Mouse (Mus musculus) testis, postnatal 10 days (tissue): ENCODE results near the gene Wdr93.
A peak's percentile ranks its signal among the peaks of the same experiment; 100 is the strongest.

Source experiments
- DNase-seq: peaks from one replicate; pipeline ENCODE4 v3.0.0; 2021; ENCODE audit warnings: low spot score

Gene Wdr93

DNA sequence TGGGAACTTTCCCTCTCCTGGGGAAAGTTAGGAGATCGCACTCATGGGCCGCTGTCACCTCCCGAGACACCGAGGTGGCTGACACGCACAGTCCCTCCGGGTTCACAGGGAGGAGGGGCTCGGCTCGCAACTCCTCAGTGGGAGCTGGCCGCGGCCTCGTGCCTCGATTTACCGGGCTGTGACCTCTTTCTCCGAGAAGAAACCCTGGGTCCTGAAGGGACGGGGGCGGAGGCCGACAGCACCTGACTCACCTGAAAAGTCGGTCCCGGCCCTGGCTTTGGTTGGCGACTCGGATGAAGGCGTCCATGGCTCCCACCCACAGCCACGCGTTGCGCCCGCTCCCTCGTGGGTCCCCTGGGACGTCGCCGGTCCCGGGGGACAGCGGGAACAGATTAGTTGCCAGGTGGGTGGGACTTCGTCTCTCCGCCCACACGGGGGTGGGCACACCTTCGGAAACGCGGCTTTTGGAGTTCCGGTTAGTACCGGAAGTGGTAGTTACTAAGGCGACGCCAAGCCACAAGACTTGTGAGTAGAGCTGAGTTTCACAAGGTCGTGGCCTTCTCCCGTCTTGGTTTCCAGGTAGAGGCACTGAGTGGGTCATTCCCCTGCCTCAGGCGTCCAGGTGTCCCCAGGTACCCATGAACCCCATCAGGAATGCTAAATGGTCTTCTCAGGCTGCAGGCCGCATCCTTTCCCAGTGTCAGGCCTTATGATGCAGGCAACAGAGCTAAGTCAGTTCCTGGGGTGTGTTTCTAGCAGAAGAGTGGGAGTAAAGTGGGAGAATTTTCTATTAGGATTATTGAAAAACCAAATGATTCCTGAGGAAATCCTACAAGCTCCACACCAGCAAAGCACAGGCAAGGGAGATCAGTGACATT, at the start of gene Wdr93, which contains the start of gene Pex11a:
Wdr93 (plus strand) TSS at position 505 of the 878 bp plus-strand sequence.
Pex11a (minus strand) TSS at position 473 of the 878 bp plus-strand sequence.
- peak; percentile 84 for DNase-seq

DNA sequence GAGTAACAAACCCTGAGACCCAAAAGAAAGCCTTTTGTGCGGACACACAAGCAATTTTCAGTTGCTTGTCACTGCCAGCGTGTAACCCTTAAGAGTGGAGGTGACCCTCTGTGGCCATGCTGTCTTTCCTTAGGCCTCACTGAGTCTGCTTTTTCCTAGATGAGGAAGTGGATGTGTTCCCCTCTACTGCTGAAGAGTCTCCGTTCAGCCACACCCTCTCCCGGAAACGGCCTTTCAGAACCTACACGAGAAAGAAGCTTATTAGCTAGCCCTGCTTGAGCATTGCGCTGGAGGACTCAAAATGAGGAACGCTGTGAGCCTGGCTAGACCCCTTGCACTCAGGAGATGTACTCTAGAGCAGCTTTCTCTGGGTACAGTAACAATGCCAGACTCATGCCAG, 46.5 kb upstream of the Wdr93 start:
- DNase-seq: no peak

DNA sequence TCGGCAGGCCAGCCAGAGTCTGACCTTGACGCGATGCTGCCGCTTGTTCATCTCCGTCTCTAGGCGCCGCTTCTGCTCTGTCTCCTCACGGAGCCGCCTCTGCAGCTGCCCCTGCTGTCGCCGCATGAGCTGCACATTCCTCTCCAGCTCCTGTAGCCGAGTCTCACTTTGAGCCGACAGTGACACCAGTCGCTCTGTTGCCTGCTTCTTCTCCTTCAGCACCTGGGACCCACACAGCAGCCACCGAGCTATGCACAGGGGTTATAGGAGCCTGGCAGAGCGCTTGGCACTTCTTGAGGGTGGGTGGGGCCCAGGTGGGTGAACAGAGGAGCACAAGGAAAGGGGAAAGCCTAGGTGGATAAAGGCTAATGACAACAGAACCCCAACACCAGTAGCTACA, 40.2 kb upstream of the Wdr93 start:
- DNase-seq: no peak

DNA sequence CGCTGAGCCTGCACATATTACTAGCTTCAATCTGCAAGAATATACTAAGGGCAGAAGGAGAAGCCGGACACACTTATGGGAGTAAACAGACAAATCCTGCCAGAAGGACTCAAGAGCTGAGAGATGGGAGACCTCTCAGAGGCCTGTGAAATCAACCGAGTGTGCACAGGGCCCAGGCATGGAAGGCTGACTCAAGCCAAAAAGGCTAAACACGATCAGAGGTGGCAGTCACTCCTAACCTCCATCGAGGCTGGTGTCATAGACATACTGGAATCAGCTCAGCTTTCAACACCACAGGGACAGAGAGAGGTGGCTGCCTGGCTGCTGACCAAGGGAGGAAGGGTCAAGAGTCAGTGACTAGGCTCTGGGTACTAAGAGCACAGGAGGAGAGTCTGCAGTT, 37.8 kb upstream of the Wdr93 start:
- DNase-seq: no peak

DNA sequence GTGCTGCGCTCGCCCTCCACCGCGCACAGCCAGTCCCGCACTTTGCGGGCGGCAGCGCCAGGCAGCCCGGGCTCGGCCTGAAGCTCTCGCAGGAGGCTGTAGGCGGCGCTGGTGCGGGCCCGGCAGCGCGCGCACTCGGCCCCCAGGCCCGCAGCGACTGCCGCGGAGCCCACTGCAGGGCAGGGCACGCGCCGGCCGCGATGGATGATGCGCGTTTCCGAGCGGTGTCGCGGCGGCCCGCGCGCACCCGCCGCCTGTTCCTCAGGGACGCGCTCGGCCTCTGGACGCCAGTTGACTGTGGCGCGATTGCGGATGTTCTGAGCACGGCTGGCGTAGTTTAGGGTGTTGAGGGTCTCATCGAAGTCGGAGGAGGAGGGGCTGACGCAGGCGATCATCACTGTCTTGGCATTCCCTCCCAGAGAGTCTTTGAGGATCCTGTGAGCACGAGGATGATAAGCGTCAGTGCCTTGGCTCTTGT, 32.8 kb upstream of the Wdr93 start:
- DNase-seq: no peak

DNA sequence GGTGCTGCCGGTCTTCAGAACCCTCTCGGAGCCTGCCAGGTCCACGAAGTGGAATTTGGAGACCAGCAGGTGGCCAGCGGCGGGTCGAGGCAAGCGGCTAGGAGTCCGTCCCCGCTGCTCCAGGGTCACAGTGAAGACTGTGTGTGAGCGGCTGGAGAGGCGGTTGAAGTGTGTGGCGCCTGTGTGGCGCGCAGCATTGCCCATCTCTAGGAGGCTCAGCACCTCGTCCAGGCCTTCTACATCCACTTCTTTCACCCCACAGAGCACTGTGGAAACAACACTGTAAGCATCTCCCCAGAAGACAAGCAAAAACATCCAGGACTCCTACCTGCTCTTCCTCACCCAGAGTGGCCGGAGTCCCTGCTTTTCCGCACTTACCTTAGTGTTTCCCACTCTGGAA, 32.1 kb upstream of the Wdr93 start:
- DNase-seq: no peak

DNA sequence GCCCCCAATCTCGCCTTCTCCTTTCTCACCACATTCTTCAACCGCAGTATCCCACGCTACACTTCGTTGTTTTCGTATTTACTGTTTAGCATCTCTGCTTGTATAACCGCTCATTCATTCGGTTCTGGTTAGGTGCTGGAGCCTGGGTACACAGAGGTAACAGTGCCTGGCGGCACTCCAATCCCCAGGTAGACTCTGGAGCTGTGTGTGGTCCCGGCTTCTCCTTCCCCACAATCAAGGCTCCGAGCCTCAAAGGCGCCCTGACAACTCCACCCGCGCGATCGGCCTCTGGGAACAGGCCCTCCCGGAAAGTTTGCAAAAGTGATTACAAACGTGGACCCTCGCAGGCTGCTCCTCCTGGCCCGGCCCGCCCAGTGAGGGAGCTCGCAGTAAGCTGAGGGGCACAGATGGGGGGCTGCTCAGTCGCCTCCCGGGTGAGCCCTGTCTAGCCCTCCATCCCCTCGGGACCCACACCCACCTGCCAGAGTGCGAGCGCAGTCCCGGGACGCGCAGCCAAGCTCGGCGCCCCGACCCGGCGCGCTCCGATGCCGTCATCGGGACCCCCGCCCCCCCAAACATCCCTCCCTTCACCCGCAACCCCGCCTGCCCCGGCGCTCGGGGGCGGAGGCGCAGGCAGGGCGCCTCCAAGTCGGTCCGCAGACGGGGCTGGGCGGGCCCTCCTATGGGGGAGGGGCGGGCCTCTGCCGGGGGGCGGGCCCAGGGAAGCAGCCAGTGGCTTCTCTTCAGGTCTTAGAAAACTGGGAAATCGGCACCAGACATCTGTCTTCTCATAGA, 27.6 kb upstream of the Wdr93 start, which contains the start of gene Kif7:
Kif7 (minus strand) TSS at position 534 of the 795 bp plus-strand sequence.
- DNase-seq: peak; percentile 92

DNA sequence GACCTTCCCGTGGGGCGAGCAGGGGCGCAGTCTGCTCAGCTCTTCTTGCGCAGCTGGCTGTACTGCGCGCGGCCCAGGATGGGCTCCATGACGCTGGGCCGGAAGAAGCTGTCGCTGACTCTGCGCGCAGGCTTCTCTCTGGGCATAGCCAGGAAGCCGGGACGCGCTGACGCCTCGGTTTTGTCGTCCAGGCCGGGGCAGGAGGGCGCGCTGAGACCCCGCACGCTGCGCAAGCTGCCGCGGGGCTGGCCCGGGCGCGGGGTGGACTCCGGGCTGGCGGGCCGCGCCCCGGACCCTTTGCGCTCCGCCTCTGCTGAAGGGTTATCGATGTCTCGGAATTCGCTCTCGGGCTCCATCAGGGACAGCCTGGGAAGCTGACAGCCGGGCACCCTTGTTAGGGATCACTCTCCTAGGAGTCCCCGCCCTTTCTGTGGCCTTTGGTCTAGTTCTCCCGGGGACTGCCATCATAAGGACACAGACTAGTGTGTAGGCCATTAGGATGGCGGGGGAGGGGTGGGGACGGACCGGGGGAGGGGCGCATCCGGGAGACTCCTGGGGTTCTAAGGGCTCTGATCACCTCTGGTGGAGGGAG, 21.5 kb upstream of the Wdr93 start:
- DNase-seq: peak; percentile 67

DNA sequence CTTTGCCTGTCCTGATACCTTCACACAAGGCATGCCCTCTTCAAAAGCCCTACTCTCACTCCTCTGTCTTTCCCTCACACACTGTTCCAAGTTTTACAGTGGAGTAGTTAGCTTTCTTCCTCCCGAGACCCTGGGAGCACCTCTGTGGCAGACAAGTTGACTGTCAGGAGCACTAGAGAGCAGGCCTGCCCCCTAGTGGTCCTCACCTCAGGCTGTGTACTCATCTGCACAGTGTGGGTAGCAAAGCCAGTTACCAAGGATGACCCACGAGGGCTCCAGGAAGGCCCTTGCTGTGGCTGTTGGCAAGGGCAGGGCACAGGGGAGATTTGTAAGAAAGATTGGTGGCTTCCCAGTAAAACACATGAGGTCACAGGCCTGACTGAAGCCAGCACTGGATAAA, 15.9 kb upstream of the Wdr93 start:
- DNase-seq: peak; percentile 79

DNA sequence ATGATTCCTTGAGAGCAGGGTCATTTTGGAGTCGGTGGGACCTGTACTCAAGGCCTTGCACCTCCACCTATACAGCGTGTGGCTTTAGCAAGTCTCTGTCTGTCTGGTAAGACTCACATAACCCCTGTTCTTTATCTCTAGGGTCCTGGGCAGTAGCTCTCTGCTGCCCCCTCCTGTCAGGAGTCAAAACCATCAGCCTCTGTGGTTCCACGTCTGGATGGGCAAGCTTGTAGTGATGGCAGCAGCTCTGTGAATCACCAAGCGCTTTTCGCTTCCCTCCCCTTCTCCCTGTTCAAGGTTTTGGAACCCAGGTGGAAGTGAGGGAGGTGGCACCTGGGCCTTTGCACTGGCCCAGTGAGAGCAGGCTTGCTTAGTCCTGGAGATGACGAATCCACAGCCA, 14.7 kb upstream of the Wdr93 start:
- peak; percentile 73 for DNase-seq

DNA sequence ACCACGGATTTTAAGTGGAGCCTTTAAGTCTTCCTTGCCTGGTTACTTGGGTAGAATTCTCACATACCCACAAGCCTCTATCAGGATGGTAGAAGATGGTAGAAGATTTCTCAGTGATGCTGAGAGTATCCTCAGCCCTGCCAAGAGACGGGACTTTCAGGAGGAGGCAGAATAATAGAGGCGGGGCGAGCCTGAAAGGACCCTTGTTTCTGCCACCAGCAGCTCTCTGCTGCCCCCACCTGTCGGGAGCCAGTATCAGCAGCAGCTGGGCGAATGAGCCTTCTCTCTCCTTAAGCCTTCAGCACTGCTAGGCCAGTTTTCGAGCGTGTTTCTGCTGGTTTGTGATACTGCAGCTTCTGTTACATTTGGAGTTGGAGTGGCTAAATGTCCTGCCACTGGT, 13.8 kb upstream of the Wdr93 start:
- peak; percentile 87 for DNase-seq

DNA sequence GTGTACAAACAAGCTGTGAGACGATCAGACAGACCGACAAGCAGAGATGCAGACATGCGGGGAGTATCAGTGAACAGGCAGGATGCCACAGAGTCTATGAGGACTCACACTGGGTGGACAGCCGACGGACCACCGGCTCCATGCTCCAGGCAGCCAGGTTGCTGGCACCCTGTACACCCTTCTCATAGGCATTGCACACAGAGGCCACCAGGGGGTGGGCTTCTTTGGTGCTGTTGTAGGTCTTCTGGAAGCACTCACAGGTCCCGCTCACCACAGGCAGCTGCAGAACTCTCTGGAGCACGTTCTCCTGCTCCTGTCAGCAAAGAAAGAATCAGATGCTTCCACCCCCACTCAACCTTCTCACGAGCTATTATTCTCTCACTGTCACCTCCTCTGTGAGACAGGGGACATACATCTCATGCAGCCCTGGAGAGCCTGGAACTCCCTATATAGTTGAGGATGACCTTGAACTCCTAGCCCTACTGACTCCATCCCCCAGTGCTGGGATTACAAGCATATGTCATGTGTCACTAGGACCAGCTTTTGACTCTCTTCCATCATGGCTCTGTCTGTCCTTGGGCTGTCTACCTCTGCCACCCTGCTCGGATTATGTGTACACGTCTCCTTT, 13.1 kb upstream of the Wdr93 start:
- peak; percentile 69 for DNase-seq

DNA sequence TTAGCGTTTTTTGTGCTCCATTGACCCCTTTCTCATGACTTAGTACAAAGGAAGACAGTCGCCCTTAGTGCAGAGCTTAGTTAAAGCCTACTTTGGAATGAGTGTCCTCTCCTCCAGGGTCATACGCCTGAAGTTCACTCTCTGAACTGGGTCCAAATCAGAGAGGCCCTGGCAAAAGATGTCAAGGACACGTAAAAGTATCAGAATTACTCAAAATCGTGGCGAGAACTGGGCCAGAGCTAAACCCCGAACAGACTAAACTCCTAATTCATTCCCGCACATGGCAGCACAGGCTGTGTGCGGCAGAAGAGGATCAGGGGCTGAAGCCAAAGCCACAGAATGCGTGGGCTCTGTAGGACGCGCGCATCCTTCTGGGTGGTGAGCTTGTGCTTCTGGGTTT, 11.5 kb upstream of the Wdr93 start:
- DNase-seq: no peak

DNA sequence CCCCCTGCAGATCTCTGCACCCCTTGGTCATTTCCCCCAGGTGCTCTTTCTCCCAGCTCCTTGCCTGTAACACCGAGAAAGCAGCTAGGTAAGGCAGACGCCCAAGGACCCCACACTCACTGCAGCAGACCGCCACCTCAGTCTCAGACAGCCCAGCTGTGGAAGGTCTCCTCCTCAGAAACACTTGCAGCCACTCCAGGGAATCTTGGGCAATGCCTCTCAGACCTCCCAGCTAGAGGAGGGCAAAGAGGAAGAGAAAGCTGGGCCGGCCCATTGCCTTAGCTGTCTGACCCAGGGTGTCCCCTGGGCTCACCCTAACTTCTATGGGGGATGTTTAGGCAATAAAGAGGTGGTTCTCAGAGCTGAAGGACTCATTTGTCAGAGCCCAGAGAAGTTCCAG, 10.3 kb upstream of the Wdr93 start, which contains the start of gene Plin1:
Plin1 (minus strand) TSS at position 282 of the 400 bp plus-strand sequence.
- DNase-seq: no peak

DNA sequence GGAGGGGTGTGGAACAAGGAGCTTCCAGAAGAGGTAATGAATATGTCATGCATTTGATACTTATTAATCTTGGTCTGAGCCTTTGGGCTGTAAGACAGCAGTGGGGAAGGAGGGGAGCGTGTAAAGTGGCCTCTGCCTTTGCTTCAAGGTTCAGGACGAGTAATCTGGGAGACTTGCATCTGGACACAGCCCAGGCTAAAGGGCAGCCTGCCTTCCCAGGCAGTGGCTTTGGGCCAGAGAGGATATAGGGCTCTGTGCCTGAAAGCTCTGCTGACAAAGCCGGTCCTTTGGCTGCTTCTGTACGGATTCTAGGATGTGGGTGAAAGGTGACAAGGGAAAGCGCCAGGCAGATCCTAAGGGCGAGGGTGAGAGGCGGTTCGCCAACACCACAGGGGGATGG, 8.4 kb upstream of the Wdr93 start:
- DNase-seq: peak; percentile 65

DNA sequence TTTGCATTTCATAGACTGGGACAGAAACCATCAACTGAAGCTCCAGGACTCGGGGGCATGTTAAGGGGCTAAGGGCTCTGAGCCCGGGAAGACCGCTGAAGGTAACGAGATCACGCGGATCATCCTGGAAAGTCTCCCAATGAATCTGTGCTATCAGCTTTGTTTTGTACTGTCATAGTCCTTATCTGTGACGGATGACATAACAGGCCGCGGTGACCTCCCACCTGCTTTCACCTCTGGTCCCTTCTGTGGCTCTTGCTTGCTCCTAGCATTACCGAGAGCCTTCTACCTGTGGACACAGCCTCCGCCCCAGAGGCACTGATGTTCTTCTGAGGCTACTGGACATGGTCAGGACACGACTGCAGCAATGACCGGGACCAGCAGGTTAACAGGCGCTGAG, 6.5 kb upstream of the Wdr93 start:
- no peak for DNase-seq

DNA sequence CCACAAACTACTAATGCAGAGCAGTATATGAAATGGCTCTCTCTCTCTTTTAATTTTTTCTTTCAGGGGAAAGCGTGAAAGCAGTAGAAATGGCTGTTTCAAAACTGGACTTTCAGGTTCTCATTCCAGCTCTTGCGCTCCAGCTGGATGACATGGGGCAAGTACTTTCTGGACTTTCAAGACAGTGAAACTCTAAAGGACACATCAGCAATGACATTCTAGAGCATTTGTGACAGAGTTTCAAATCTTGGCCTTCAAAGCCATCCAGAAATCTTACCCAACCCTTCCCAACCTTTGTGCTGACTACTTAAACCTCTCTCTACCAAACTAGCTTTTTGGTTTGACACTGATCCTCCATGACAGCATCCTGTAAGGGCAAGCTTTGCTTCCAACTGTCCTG, 4.0 kb upstream of the Wdr93 start:
- no peak for DNase-seq

DNA sequence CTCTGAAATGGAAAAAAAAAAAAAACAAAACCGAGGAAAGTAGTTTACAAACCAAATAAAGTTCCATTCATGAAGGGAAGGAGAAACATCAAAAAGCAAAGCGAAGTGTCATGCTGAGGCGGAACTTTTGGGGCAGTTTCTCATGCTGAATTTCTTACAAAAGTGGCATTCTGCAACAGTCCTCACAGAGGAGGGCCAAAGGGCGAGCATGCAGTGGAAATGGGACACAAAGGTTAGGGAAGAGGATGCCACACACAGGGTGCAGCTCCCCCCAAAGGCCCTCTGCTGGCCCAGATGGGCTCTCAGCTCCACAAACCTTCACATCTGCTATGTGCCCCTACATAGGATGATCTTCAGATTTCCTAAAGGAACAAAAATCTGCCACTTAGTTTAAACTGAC, 2.7 kb upstream of the Wdr93 start:
- DNase-seq: no peak

DNA sequence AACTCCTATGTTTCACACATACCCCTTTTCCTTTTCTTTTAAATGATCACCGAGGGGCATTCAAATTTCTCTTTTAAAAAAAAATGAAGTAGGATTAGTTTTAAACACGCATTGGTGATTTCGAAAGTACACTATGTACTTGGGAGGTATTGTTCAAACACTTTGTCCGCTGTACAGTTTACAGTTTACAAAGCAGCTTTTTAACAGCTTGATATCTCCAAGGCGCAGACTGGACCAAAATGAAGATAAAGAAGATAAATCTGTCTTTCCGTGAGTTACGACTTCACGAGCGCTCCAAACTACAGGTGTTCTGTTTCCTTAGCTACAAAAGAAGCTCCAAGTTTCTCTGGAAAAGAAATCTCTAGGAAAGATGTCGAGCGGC, 695 bp upstream of the Wdr93 start:
- no peak for DNase-seq

DNA sequence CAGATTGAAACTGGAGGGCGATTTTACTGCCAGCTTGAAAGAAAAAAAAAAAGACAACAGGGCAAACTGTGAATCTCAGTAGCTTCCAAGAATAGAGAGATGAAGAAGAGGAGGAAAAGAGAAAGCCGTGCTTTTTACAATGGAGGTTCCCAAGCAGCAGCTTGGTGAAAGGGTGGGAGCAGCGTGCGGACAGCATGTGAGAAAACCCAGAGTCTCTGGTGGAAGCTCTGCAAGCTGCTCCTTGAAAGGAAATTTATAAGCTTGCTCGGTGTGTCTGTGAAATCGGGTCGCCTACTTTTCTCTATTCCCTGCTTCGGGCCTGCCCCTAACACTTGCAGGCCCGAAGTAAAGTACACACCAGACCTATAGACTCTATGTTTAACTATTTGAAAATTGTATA, 1.1 kb downstream of the Wdr93 start:
- DNase-seq: no peak

DNA sequence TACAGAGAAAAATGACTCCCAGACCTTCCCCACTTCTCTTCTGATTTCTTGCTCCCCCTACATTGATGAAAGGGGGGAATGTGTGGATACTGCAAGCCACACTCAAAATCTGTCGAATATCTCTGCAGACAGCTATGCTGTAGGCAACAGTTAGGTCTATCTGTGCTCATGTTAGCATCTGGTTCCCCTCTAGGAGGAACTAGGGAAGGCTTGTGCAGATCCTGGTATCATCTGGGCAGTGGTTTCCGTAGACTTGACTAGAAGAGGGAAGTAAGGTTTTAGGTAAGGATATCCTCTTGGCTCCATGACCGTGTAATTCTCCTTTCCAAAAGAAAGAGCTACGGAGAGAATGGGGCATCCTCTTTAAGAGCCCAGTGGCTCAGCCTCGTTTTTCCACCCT, 1.6 kb downstream of the Wdr93 start:
- DNase-seq: no peak

DNA sequence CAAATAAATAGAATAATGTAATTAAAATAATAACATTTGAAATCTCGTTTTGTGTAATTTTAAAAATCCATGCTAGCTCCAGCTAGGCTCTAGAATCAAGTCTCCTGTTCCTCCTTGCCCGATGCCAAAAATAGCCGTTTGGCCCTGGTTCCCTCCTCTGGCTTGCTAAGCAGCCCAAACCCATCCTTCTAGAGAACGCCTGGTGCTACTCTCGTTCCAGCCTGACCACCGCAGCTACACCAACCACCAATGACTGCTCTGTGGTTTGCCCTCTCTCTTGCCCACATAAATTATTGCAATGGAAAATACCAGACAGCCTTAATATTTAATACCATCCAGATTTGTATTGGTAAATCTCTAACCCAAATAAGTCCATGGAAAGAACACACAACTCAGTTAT, 4.7 kb downstream of the Wdr93 start:
- no peak for DNase-seq
